Comparison of ENCODE assay signal across 26 mouse cellular contexts in genomic region chr1:134198197-134198995, GRCm38 (mm10). TPM values are rescaled to one million over a fixed set of nuclear protein-coding genes. Genes with fewer than 3 reads are reported as not detected.
DNase-seq lines count a peak whose midpoint lies in the region; ATAC-seq and TF ChIP-seq lines count a peak whose summit lies in the region.
"Had no signal": no experiment of that assay in that cellular context is flagged by ENCODE, and none has a peak within 500 bp of the region (broad histone marks: within the 10 kb centered on the region; RNA-seq: fewer than 3 reads in every experiment).

No protein-coding gene starts in this region.

- no peak overlapping the region for H3K27ac ChIP-seq in hindbrain, postnatal 0 days
- no peak overlapping the region for H3K27ac ChIP-seq in hindbrain, embryonic 16.5 days (ENCODE audit: low read depth, low read length)
- peak overlapping the region; percentile 26; the same call in 1 of the 2 replicates for H3K27ac ChIP-seq in midbrain, embryonic 14.5 days (replicated peaks; ENCODE audit: low read depth, low read length)
- H3K27ac ChIP-seq in midbrain, embryonic 10.5 days (replicated peaks) = no peak overlapping the region
- H3K27ac ChIP-seq in intestine, postnatal 0 days (ENCODE audit: low read depth, low read length) = no peak overlapping the region
- H3K27ac ChIP-seq: embryonic facial prominence, embryonic 12.5 days; forebrain, embryonic 15.5 days; heart, embryonic 13.5 days; hindbrain, embryonic 15.5 days had no signal

- 79% methylated on average over 12 of the region's 12 CpGs for WGBS in hindbrain, postnatal 0 days
- 73% methylated on average over 12 of the region's 12 CpGs for WGBS in hindbrain, embryonic 16.5 days
- WGBS in midbrain, embryonic 14.5 days = 75% methylated on average over 12 of the region's 12 CpGs
- WGBS in midbrain, embryonic 10.5 days = 83% methylated on average over 12 of the region's 12 CpGs
- WGBS in intestine, postnatal 0 days = 78% methylated on average over 12 of the region's 12 CpGs

- H3K27me3 ChIP-seq in hindbrain, postnatal 0 days (ENCODE audit: insufficient read depth, low read length) = no peaks in the 10 kb centered on the region
- H3K27me3 ChIP-seq in hindbrain, embryonic 16.5 days (replicated peaks; ENCODE audit: control insufficient read depth, insufficient read depth, low read length) = no peaks in the 10 kb centered on the region
- no peaks in the 10 kb centered on the region for H3K27me3 ChIP-seq in midbrain, embryonic 14.5 days (ENCODE audit: control insufficient read depth, insufficient read depth, low read length)
- no peaks in the 10 kb centered on the region for H3K27me3 ChIP-seq in midbrain, embryonic 10.5 days (ENCODE audit: low read depth, poor library complexity, severe bottlenecking)
- no peaks in the 10 kb centered on the region for H3K27me3 ChIP-seq in intestine, postnatal 0 days (replicated peaks; ENCODE audit: control insufficient read depth, insufficient read depth, low read length)
- H3K27me3 ChIP-seq: forebrain, embryonic 15.5 days; hindbrain, embryonic 15.5 days; Patski had no signal

- no peak overlapping the region for H3K9ac ChIP-seq in hindbrain, postnatal 0 days (replicated peaks; ENCODE audit: low read length)
- no peak overlapping the region for H3K9ac ChIP-seq in hindbrain, embryonic 16.5 days (ENCODE audit: low read depth, low read length)
- H3K9ac ChIP-seq in midbrain, embryonic 14.5 days (replicated peaks; ENCODE audit: low read length) = no peak overlapping the region
- no peak overlapping the region for H3K9ac ChIP-seq in intestine, postnatal 0 days (ENCODE audit: low read depth, low read length)
- H3K9ac ChIP-seq: embryonic facial prominence, embryonic 12.5 days; forebrain, embryonic 15.5 days; heart, embryonic 13.5 days; hindbrain, embryonic 15.5 days had no signal

- peak; percentile 11 to 38 for DNase-seq in adrenal gland, adult (ENCODE audit: inconsistent age in 2 of 2, low spot score in 1 of 2)
- DNase-seq in adrenal gland, postnatal 4 days (ENCODE audit: low spot score in 2 of 2) = no peak
- no peak for DNase-seq in hindbrain, postnatal 0 days (ENCODE audit: low spot score)
- DNase-seq in midbrain, embryonic 14.5 days = peak; percentile 54
- DNase-seq in midbrain, embryonic 10.5 days (ENCODE audit: low spot score) = no peak
- DNase-seq in adrenal gland, adult 8-10 months = no peak
- DNase-seq: adrenal gland, postnatal 25 days; cerebellum, adult 9-10 months; heart, adult 18-20 months; kidney, adult 11 months; liver; lung, adult 18-20 months; lung, postnatal 36 days; retina, postnatal 1 day; thymus, postnatal 14 days had no signal

- no peak for TF ChIP-seq CTCF in hindbrain, postnatal 0 days (IDR thresholded peaks at IDR 0.05; ENCODE audit: low read depth)
- TF ChIP-seq CTCF in intestine, postnatal 0 days (IDR thresholded peaks at IDR 0.05; ENCODE audit: low read depth) = no peak

- ATAC-seq in hindbrain, postnatal 0 days = 0 out of 2 replicates have a peak, but pooled peaks have one; percentile 21
- ATAC-seq in hindbrain, embryonic 16.5 days = no peak
- ATAC-seq in midbrain, embryonic 14.5 days (ENCODE audit: low FRiP score, low TSS enrichment) = no peak
- ATAC-seq in intestine, postnatal 0 days = no peak
- ATAC-seq: CD4-positive, CD25-positive, alpha-beta regulatory T cell, adult 4 months; forebrain, embryonic 15.5 days; Patski had no signal

- no peak overlapping the region for H3K4me2 ChIP-seq in hindbrain, postnatal 0 days (ENCODE audit: low read depth, low read length)
- no peak overlapping the region for H3K4me2 ChIP-seq in hindbrain, embryonic 16.5 days (ENCODE audit: low read length)
- no peak overlapping the region for H3K4me2 ChIP-seq in midbrain, embryonic 14.5 days (ENCODE audit: low read length)
- H3K4me2 ChIP-seq in intestine, postnatal 0 days (replicated peaks; ENCODE audit: low read depth) = no peak overlapping the region
- H3K4me2 ChIP-seq: embryonic facial prominence, embryonic 12.5 days; forebrain, embryonic 15.5 days; heart, embryonic 13.5 days; hindbrain, embryonic 15.5 days had no signal

- no peak overlapping the region for H3K4me3 ChIP-seq in hindbrain, postnatal 0 days (ENCODE audit: low read length)
- H3K4me3 ChIP-seq in hindbrain, embryonic 16.5 days (ENCODE audit: low read length) = no peak overlapping the region
- H3K4me3 ChIP-seq in midbrain, embryonic 14.5 days (replicated peaks; ENCODE audit: low read depth, low read length) = no peak overlapping the region
- H3K4me3 ChIP-seq in midbrain, embryonic 10.5 days = no peak overlapping the region
- H3K4me3 ChIP-seq in intestine, postnatal 0 days (ENCODE audit: low read depth, low read length) = no peak overlapping the region
- H3K4me3 ChIP-seq: embryonic facial prominence, embryonic 12.5 days; erythroblast, embryonic 14.5 days; forebrain, embryonic 15.5 days; heart, embryonic 13.5 days; hindbrain, embryonic 15.5 days had no signal

- 0 out of 2 replicates have a peak, but pooled peaks cover 4% of the 10 kb centered on the region for H3K36me3 ChIP-seq in hindbrain, postnatal 0 days (ENCODE audit: insufficient read depth, low read length)
- no peaks in the 10 kb centered on the region for H3K36me3 ChIP-seq in hindbrain, embryonic 16.5 days (ENCODE audit: control insufficient read depth, insufficient read depth, low read length)
- H3K36me3 ChIP-seq in midbrain, embryonic 14.5 days (ENCODE audit: control insufficient read depth, insufficient read depth, low read length) = no peaks in the 10 kb centered on the region
- H3K36me3 ChIP-seq in midbrain, embryonic 10.5 days = no peaks in the 10 kb centered on the region
- H3K36me3 ChIP-seq in intestine, postnatal 0 days (ENCODE audit: control insufficient read depth, insufficient read depth) = no peaks in the 10 kb centered on the region
- H3K36me3 ChIP-seq: embryonic facial prominence, embryonic 12.5 days; forebrain, embryonic 15.5 days; heart, embryonic 13.5 days had no signal

- no peaks in the 10 kb centered on the region for H3K9me3 ChIP-seq in hindbrain, postnatal 0 days (ENCODE audit: low read length)
- H3K9me3 ChIP-seq in hindbrain, embryonic 16.5 days (ENCODE audit: control insufficient read depth, low read length) = no peaks in the 10 kb centered on the region
- H3K9me3 ChIP-seq in midbrain, embryonic 14.5 days (ENCODE audit: control insufficient read depth, low read length) = no peaks in the 10 kb centered on the region
- H3K9me3 ChIP-seq in midbrain, embryonic 10.5 days (replicated peaks) = no peaks in the 10 kb centered on the region
- H3K9me3 ChIP-seq in intestine, postnatal 0 days (ENCODE audit: control insufficient read depth) = no peaks in the 10 kb centered on the region
- H3K9me3 ChIP-seq: embryonic facial prominence, embryonic 12.5 days; forebrain, embryonic 15.5 days; heart, embryonic 13.5 days; hindbrain, embryonic 15.5 days had no signal

- H3K4me1 ChIP-seq in hindbrain, postnatal 0 days (ENCODE audit: insufficient read depth, low read length) = no peaks in the 10 kb centered on the region
- no peaks in the 10 kb centered on the region for H3K4me1 ChIP-seq in hindbrain, embryonic 16.5 days (ENCODE audit: control insufficient read depth, insufficient read depth, low read depth, low read length)
- no peaks in the 10 kb centered on the region for H3K4me1 ChIP-seq in midbrain, embryonic 14.5 days (ENCODE audit: control insufficient read depth, insufficient read depth, low read length)
- peaks cover 32% of the 10 kb centered on the region for H3K4me1 ChIP-seq in midbrain, embryonic 10.5 days
- H3K4me1 ChIP-seq in intestine, postnatal 0 days (replicated peaks; ENCODE audit: control insufficient read depth, insufficient read depth, low read length) = peaks cover 6% of the 10 kb centered on the region; the same call in 1 of the 2 replicates

RNA-seq across cellular contexts. Expression of gene Mybph, which starts 5.1 kb away (rescaled TPM):
- under 1 TPM; 0.34 to 0.84 TPM for total RNA-seq in adrenal gland, postnatal 4 days (2021)
- total RNA-seq in hindbrain, postnatal 0 days (2014; rRNA removed) = not detected in 2 replicates
- 0.08 TPM in 1 of 2 replicates, not detected in the other for polyA plus RNA-seq in hindbrain, postnatal 0 days (2015; fragmentation: Nextera tagmentation; extraction: Ambion mirVana)
- 0.09 and 3.2 TPM in 2 replicates for polyA plus RNA-seq in hindbrain, embryonic 16.5 days (2015; fragmentation: Nextera tagmentation; extraction: Ambion mirVana)
- 0.12 TPM in 1 of 2 replicates, not detected in the other for polyA plus RNA-seq in midbrain, embryonic 14.5 days (2014; fragmentation: Nextera tagmentation; extraction: Ambion mirVana)
- polyA plus RNA-seq in midbrain, embryonic 10.5 days (2016; fragmentation: Nextera tagmentation; extraction: Ambion mirVana) = 0.09 and 0.10 TPM in 2 replicates
- 0.13 TPM in 1 of 2 replicates, not detected in the other for polyA plus RNA-seq in intestine, postnatal 0 days (2015; fragmentation: Nextera tagmentation; extraction: Ambion mirVana)
- total RNA-seq in adrenal gland, adult 8-10 months (2022) = under 1 TPM in 2 of 4 experiments, not detected in 2; 0.17 to 0.24 TPM
- total RNA-seq: adrenal gland, postnatal 25 days; ES-E14; heart, adult 18-20 months; heart, postnatal 25 days had no signal
- polyA plus RNA-seq: CD4-positive, CD25-positive, alpha-beta regulatory T cell, adult 4 months; erythroblast, embryonic 14.5 days; forebrain, embryonic 15.5 days; Patski had no signal

RNA-seq across cellular contexts. Expression of gene Chil1, which starts 16.4 kb away (rescaled TPM):
- 1 to 10 TPM in 1 of 2 experiments, under 1 TPM in 1; 0.81 to 3.4 TPM for total RNA-seq in adrenal gland, postnatal 4 days (2021)
- total RNA-seq in hindbrain, postnatal 0 days (2014; rRNA removed) = 4.5 and 6.2 TPM in 2 replicates
- polyA plus RNA-seq in hindbrain, postnatal 0 days (2015; fragmentation: Nextera tagmentation; extraction: Ambion mirVana) = 3.1 and 4.1 TPM in 2 replicates
- 2.7 and 3.9 TPM in 2 replicates for polyA plus RNA-seq in hindbrain, embryonic 16.5 days (2015; fragmentation: Nextera tagmentation; extraction: Ambion mirVana)
- 3.6 and 3.7 TPM in 2 replicates for polyA plus RNA-seq in midbrain, embryonic 14.5 days (2014; fragmentation: Nextera tagmentation; extraction: Ambion mirVana)
- polyA plus RNA-seq in midbrain, embryonic 10.5 days (2016; fragmentation: Nextera tagmentation; extraction: Ambion mirVana) = 0.82 and 0.90 TPM in 2 replicates
- 0.50 and 0.99 TPM in 2 replicates for polyA plus RNA-seq in intestine, postnatal 0 days (2015; fragmentation: Nextera tagmentation; extraction: Ambion mirVana)
- 1 to 10 TPM in 3 of 4 experiments, under 1 TPM in 1; 0.74 to 1.6 (median 1.3) TPM for total RNA-seq in adrenal gland, adult 8-10 months (2022)
- polyA plus RNA-seq: erythroblast, embryonic 14.5 days had no signal

RNA-seq across cellular contexts. Expression of gene Adora1, which starts 36.8 kb away (rescaled TPM):
- total RNA-seq in adrenal gland, postnatal 4 days (2021) = 100 to 1,000 TPM in 1 of 2 experiments, 10 to 100 TPM in 1; 88.6 to 106 TPM
- total RNA-seq in hindbrain, postnatal 0 days (2014; rRNA removed) = 51.1 and 54.2 TPM in 2 replicates
- 32.6 and 33.4 TPM in 2 replicates for polyA plus RNA-seq in hindbrain, postnatal 0 days (2015; fragmentation: Nextera tagmentation; extraction: Ambion mirVana)
- 29.8 and 35.9 TPM in 2 replicates for polyA plus RNA-seq in hindbrain, embryonic 16.5 days (2015; fragmentation: Nextera tagmentation; extraction: Ambion mirVana)
- 7.3 and 10.6 TPM in 2 replicates for polyA plus RNA-seq in midbrain, embryonic 14.5 days (2014; fragmentation: Nextera tagmentation; extraction: Ambion mirVana)
- polyA plus RNA-seq in midbrain, embryonic 10.5 days (2016; fragmentation: Nextera tagmentation; extraction: Ambion mirVana) = 0.14 and 0.17 TPM in 2 replicates
- 2.2 and 2.4 TPM in 2 replicates for polyA plus RNA-seq in intestine, postnatal 0 days (2015; fragmentation: Nextera tagmentation; extraction: Ambion mirVana)
- 100 to 1,000 TPM; 162 to 296 (median 242) TPM for total RNA-seq in adrenal gland, adult 8-10 months (2022)
- polyA plus RNA-seq: erythroblast, embryonic 14.5 days had no signal

Comparison
In these comparisons a context has a peak if more than half of its experiments do, and no peak if none do; other contexts are left out.
1. DNase-seq: peak in adrenal gland, adult (2 of 2) and midbrain, embryonic 14.5 days (single experiment); none in adrenal gland, postnatal 4 days (0 of 2), hindbrain, postnatal 0 days (single experiment), midbrain, embryonic 10.5 days (single experiment) and adrenal gland, adult 8-10 months (single experiment).